Mouse (Mus musculus): ENCODE results near the gene Gfm2.

The Gfm2 gene

DNA sequence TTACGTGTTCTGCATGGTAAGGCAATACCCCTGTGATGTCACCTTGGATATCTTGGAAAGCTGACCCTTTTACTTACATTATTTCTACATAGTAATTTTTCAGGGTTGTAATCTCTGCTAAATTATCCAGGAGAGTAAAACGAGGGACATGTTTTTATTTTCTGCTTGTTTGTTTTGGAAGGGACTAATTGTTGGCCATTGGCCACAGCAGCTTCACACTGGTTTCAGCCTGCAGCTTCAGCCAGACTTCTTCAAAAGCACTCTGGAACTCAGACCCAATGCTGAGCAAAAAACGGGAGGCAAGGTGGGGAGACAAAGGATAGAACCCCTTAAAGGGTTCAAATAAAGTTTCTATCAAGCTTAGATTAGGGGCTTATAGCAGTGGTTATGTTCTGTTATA, 92.4 kb downstream of the Gfm2 start:
- DNase-seq (ENCODE audit: low spot score) = no peak

Data from layer of hippocampus, adult 11-12 months (tissue).